7 mouse cellular contexts compared by ENCODE assay signal in genomic region chr7:121549329-121550022, GRCm38 (mm10).
A peak's percentile ranks its signal among the peaks of the same experiment; 100 is the strongest.
DNase-seq lines count a peak whose midpoint lies in the region; ATAC-seq lines count a peak whose summit lies in the region.

No protein-coding gene starts in this region.

- H3K9ac ChIP-seq in hindbrain, embryonic 15.5 days = no peak overlapping the region
- no peak overlapping the region for H3K9ac ChIP-seq in limb, embryonic 13.5 days

- H3K9me3 ChIP-seq in hindbrain, embryonic 15.5 days = no peaks in the 10 kb centered on the region
- H3K9me3 ChIP-seq in limb, embryonic 13.5 days = 0 out of 2 replicates have a peak, but pooled peaks cover 3% of the 10 kb centered on the region

- peak; percentile 3 for DNase-seq in adrenal gland, postnatal 25 days
- peak; percentile 49 for DNase-seq in embryo, embryonic 10.5 days (ENCODE audit: low spot score)
- DNase-seq in gastrocnemius, postnatal 10 days = no peak
- DNase-seq in natural killer cell, adult 2 months (ENCODE audit: low spot score in 2 of 2) = no peak

- ATAC-seq in hindbrain, embryonic 15.5 days (ENCODE audit: low FRiP score, low read depth) = peak; percentile 59
- peak; percentile 90 for ATAC-seq in limb, embryonic 13.5 days (ENCODE audit: low FRiP score, low read depth)
- no peak for ATAC-seq in erythroblast, adult 5-6 weeks (replicated peaks; ENCODE audit: low FRiP score, poor library complexity, severe bottlenecking)

- H3K36me3 ChIP-seq in hindbrain, embryonic 15.5 days = no peaks in the 10 kb centered on the region
- H3K36me3 ChIP-seq in limb, embryonic 13.5 days = no peaks in the 10 kb centered on the region

- peaks cover 6% of the 10 kb centered on the region; the same call in 1 of the 2 replicates for H3K4me1 ChIP-seq in hindbrain, embryonic 15.5 days (replicated peaks)
- peaks cover 13% of the 10 kb centered on the region for H3K4me1 ChIP-seq in limb, embryonic 13.5 days

- H3K4me2 ChIP-seq in hindbrain, embryonic 15.5 days = peak overlapping the region; percentile 30; the same call in 1 of the 2 replicates
- H3K4me2 ChIP-seq in limb, embryonic 13.5 days (replicated peaks) = peak overlapping the region; percentile 39

- WGBS in hindbrain, embryonic 15.5 days = 37% methylated on average over 18 of the region's 18 CpGs
- WGBS in limb, embryonic 13.5 days = 18% methylated on average over 18 of the region's 18 CpGs

- H3K27me3 ChIP-seq in hindbrain, embryonic 15.5 days = no peaks in the 10 kb centered on the region
- H3K27me3 ChIP-seq in limb, embryonic 13.5 days = no peaks in the 10 kb centered on the region

- no peak overlapping the region for H3K4me3 ChIP-seq in hindbrain, embryonic 15.5 days
- no peak overlapping the region for H3K4me3 ChIP-seq in limb, embryonic 13.5 days

- no peak overlapping the region for H3K27ac ChIP-seq in hindbrain, embryonic 15.5 days (replicated peaks)
- H3K27ac ChIP-seq in limb, embryonic 13.5 days = 0 out of 2 replicates have a peak overlapping the region, but pooled peaks have one; percentile 28

Comparison
In these comparisons a context has a peak if more than half of its experiments do, and no peak if none do; other contexts are left out.
1. DNase-seq: peak in adrenal gland, postnatal 25 days (single experiment) and embryo, embryonic 10.5 days (single experiment); none in gastrocnemius, postnatal 10 days (single experiment) and natural killer cell, adult 2 months (0 of 2).